Mouse (Mus musculus) skeletal muscle tissue, postnatal 0 days (tissue): ENCODE measurements around the gene Eif2ak3. TPM values are rescaled to one million over a fixed set of nuclear protein-coding genes. Genes with fewer than 3 reads are reported as not detected.

Source experiments
- polyA plus RNA-seq: library from polyadenylated mRNA; unstranded; fragments of >200 nt; fragmentation: Nextera tagmentation; extraction: Ambion mirVana; gene quantifications from 2 replicates; pipeline ENCODE4 v1.2.1, GENCODE M21; 2015

The Eif2ak3 gene
- 5.1 and 6.4 TPM in 2 replicates for polyA plus RNA-seq

DNA sequence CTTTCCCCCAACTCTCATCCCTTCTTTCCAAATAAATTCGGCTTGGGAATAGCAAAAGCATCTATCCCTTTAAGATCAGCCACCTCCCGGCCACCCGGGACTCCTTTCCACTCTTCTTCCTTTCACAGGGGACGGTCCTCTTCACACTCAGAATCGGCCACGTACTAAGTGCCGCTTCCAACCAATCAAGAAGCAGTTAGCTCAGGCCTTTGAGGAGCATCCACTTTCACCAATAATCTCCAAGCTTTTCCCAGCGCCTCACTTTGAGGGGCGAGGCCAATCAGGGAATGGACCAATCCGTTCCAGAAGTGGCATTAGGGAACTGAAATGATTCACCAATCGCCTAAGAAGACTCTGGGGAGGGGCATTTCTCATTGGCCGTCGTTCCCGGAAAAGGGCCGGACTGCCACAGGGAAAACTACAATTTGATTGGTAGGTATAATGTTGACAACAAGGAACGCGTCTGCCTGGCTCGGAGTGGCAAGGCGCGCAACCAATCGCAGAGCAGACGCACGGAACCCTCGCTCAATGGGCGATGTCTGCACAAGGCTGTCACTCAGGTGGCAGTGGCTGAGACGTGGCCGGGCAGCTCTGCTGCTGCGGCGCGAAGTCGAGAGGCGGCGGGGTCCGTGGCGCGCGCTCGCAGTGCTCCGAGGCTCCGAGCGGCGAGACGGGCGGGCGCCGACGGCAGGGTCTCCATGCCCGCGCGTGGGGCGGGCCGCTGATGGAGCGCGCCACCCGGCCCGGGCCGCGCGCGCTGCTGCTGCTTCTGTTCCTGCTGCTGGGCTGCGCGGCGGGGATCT, at the start of gene Eif2ak3:
Eif2ak3 (plus strand) TSS at position 514 of the 803 bp plus-strand sequence.

DNA sequence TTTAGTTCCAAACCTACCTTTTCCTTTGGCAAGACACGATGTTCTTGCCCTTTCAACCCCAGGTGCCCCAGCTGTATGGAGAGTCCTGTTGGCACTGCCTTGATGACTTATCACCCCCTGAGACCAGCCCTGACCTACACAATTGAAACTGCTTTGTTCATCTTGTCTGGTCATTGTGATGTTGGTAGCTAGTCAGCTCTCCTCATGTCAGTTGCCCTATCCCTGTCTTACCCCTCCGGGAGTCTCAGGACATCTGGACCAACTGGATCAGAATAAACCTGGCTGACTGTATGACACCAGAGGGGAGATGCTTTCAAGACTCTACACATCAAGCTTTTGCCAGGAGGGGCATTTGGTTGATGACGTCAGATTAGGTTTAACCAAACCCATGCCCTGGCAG, 74.5 kb downstream of the Eif2ak3 start, which contains the start of gene Tex37:
Tex37 (minus strand) TSS at position 101 of the 400 bp plus-strand sequence.

Other genes starting within 250 kb of the Eif2ak3 start
- gene Rpia, start 52.3 kb upstream of the Eif2ak3 start, polyA plus RNA-seq, result 0.97 and 1.3 TPM in 2 replicates
- gene Tex37, start 74.4 kb downstream of the Eif2ak3 start, polyA plus RNA-seq, result not detected in 2 replicates
- gene Foxi3, start 112.0 kb downstream of the Eif2ak3 start, polyA plus RNA-seq, result 0.18 TPM in 1 of 2 replicates, not detected in the other